Mouse (Mus musculus) left cerebral cortex, adult 11 months (tissue): Measurements from ENCODE around the gene Tlcd1.

ENCODE experiments used
- DNase-seq: peaks from one replicate; pipeline ENCODE4 v3.0.0; 2022; ENCODE audit warnings: low spot score

The Tlcd1 gene

DNA sequence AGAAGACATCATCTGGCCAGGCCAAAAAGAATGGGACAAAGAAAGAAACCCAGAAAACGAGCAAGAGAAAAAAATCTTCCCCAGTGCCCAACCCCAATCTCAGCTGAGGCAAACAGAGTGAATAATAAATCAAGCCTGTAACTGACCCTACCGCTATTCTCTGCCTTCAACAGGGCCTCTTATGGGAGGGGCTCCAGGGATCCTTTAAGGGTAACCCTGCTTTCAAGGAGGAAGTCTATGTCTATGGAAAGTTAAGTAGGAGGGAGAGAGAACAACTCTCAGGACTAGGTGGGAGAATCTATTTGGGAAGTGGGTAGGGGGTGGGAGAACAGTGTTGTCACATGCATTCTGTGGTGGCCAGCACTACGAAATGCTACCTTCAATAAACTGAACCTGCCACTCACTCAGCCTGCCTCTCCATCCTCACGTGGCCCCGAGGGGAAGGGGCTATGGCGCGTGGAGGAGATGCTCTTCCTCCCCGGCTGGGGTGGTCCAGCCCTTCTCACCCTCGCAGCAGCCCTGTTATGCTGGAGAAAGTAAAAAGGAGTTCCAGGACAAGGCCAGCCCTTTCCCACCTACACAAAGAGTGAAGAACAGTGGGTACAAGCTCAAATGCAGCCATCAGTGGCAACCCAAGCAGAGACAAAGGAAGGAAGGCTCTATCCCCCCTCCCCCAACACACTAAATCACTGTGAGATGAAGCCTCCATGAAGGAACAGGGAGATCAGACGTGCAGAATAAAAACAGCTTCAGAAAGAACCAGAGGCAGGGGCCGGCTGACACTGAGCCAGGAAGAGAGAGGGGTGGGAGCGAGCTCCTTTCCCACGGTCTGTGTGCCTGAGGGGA is 29.1 kb downstream of the Tlcd1 start:
- no peak for DNase-seq

DNA sequence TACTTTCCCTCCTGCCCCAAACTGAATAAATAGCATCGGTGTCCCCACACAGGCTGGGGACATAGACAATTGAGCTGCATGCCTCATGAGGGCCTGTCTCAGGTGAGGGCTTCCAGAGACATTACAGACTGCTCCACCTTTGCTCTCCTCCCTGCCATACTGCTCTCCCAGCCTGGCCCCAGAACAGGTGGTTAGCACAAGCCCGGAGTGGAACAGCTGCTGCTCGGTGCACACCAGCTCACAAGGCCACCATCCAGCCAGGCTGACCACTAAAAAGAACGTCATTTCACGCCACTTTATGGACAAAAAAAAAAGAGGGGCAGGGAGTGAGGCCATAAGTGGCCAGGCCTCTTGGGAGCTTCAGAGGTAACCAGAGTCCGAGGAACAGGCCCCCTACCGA is 30.7 kb downstream of the Tlcd1 start:
- DNase-seq = no peak

DNA sequence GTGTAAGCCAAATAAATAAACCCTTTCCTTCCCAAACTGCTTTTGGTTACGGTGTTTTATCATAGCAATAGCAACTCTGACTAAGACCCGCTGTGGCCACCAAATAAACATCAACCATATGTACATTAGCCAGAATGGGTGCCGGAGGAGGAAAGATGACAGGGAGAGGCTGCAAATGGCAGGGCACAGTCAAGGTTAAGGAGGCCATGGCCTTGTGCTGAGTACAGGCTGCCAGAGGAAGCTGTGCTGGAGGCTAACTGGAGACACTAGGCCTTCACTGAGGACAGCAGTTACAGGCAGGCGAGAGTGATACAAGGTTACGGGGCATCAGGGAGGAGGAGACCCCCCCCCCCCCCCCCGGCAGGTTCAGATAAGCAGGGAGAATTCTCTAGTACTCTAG is 33.4 kb downstream of the Tlcd1 start:
- DNase-seq = no peak

DNA sequence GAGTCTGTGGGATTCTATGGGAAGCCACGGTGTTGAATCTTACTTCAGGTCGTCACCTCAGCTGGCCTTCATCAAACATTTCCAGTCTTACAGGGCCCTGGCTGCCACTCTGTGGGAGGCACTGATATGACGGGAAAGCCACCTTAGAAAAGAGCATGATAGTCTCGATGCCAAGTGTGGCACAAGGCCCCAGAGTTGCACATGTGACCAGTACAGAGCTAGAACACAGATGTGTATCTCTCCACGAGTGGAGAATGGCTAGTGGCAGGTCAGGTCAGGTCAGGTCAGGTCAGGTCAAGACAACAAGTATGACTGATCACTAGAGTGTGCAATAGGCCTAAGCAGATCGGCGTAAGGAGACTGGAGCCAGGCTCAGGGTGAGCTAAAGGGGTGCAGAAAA is 34.1 kb downstream of the Tlcd1 start:
- no peak for DNase-seq

DNA sequence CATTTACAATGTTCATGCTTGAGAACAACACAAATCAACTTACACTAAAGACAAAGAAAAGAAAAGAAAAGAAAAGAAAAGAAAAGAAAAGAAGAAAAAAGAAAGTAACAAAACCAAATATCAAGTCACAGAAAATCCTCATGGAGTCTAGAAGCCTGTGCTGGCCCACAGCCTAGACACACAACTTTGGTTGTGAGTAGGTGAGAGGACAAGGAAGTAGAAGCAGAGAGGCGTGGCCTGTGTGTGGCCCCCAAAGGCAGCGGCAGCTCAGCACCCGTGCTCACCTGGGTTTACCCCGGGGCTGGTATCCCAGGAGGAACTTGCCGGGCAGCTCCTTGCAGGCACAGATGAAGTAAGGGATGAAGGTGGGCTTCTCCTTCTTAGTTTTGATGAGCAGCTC is 35.0 kb downstream of the Tlcd1 start:
- no peak for DNase-seq

DNA sequence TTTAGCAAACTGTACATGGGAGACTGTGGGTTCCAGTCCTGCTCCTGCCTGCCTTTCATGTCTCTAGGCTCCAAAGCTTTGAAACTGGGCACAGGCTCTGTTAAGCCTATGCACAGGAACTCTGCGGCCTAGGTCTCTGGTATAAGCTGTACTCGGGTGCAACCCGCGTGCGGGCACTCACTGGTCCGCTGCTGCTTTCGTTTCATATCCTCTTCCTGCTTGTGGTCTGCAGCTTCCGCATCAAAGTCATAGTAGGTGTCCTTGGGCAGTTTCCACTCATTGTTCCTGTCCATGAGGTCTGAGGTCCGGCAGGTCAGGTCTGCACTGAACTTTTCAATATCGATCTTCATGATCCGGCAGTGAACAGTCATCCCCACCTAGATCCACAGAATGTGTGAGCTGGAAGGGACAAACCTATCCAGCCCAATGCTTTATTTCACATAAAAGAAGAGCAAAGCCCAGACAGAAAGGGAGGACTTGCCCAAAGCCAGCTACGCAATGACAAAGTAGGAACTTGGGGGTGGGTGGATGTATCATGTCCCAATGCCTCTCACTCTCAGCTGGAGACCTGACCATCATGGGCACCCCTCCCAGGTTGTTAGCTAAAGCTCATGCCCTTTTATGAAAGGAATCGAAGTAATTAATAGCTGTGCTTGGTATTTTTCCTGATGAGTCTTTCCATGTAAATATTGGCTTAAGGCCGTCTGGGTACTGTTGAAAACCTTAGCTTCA is 36.7 kb downstream of the Tlcd1 start:
- no peak for DNase-seq

DNA sequence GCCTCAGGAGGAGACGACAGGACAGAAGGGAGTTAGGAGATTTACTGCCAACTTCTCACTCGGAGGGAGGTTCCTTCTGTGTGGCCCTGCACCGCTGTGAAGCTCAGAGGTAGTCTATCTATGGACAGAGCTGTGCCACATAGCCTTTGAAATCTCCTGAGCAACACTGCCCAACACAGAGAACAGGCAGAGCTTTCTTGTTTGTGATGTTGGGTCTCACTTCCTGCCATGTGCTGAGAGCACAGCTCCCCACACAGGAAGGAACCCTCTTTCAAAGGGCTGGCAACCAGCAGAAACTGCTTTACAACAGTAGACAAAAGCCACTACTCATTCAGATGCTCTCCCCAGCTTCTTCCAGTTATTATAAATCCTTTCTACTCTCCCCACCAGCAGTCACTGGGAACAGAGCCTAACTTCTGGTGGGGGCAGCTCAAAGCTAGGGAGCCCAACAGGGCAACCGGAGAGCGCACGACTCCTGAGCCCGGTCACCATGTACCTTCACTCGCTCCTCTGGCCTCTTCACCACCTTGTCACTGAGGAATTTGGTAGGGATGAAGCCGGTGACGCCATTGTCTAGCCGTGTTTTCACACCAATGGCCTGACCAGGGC is 39.3 kb downstream of the Tlcd1 start:
- DNase-seq = no peak

DNA sequence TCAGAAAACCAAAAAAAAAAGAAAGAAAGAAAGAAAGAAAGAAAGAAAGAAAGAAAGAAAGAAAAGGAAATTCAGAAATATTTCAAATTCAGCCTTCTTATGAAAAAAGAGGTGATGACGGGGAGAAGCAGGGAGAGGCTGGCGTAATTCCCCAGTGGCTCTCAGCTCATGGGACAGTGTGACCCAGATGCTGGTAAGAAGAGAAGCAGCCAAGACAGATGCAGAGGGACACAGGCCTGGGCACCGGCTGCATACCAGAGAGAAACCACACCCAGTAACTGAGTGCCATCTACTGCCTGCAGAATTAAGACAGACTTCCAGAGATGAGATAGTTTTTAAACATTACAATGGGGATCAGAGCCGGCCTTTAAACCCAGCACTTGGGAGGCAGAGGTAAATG is 47.1 kb downstream of the Tlcd1 start:
- no peak for DNase-seq
